Mouse (Mus musculus) left cerebral cortex, adult 8-10 months (tissue): ENCODE data around the gene Nrde2. TPM values are rescaled to one million over a fixed set of nuclear protein-coding genes. Genes with fewer than 3 reads are reported as not detected.
"Not testable (repeated sequence)": the region's sequence is repeated elsewhere in the genome, so short reads cannot be mapped to it uniquely, and the experiment has no call there.

Experiments
- DNase-seq, 2 experiments: peaks; one replicate each; pipeline ENCODE4 v3.0.0; 2022; ENCODE audit warnings: low spot score in 2 of 2
- total RNA-seq, 4 experiments: library from RNA; stranded (reverse); gene quantifications; 2 replicates each; pipeline ENCODE4 v1.2.4; 2022

The Nrde2 gene
- total RNA-seq, result 10 to 100 TPM; 18.0 to 21.0 (median 19.7) TPM

GRCm38 (mm10) chr12:100159261-100159975 is at the start of gene Nrde2:
TSS of gene Nrde2 (minus strand) at chr12:100159653.
- DNase-seq, result peak; percentile 87 to 89

DNA sequence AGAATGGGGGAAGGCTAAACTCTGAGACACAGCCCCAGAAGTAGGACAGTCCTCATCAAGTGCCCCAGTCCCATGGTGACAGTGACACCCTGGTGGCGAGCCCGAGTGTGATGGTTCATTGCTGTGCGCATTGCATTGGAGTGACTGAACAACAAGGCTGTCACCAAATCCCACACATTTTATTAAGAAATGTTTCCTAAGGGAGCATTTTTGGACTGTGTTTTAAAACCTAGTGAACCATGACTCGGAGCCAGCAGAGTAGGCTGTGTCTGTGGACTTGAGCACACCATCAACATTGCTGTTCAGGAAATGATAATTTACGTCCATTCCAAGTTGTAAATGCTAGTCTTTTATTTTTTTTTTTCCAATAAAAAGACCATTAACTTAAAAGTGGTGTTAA is 47.5 kb upstream of the Nrde2 start:
- no peak for DNase-seq

- DNase-seq, result no peak
Observed at GRCm38 (mm10) chr12:100206521-100206920, 47.1 kb upstream of the Nrde2 start.

DNA sequence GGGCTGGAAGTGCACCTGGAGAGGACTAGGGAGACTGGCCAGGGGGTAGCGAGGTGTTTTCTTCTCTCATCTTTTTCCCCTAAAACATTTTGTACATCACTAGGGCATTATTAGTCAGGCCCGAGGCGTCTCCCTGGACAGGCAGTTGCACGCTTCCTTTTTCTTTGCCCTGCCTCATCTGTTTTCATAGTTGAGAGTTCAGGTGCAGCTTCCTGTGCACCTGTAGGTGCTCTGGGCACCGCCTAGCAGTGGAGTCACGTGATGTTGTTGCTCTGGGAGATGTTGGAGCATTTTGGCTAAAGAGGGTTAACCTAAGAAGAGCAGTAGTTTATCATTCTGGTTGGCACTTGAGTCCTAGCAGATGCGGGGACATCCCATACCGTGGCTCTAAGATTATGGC is 45.7 kb upstream of the Nrde2 start:
- no peak for DNase-seq

- no peak for DNase-seq
Observed at GRCm38 (mm10) chr12:100203759-100204158, 44.3 kb upstream of the Nrde2 start.

DNA sequence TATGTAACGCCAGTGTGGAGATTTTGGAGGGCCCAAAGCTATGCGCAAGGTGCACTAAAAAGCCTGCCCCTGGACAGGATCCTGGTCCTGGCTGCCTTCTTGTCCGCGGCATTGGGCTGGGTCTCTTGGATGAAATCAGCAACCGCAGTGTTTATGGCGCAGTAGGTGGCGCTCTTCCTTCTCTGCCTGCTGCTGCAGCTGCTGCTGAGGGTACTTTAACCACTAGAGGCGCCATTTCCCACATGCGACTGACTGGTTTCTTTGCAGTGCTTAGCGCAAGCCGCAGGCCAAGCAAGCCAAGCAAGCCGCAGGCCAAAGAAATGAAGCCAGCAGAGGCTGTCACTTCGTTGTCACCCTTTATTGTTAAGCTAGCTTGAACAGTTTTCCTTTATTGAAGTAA is 42.4 kb upstream of the Nrde2 start:
- peak; percentile 76 to 89 for DNase-seq

GRCm38 (mm10) chr12:100201363-100201711 is 41.9 kb upstream of the Nrde2 start:
- DNase-seq, result no peak

GRCm38 (mm10) chr12:100200645-100201362 is 41.4 kb upstream of the Nrde2 start:
- peak in 1 of 2 experiments; percentile 61 for DNase-seq

GRCm38 (mm10) chr12:100199891-100200644 is 40.6 kb upstream of the Nrde2 start:
- peak; percentile 48 to 66 for DNase-seq

DNA sequence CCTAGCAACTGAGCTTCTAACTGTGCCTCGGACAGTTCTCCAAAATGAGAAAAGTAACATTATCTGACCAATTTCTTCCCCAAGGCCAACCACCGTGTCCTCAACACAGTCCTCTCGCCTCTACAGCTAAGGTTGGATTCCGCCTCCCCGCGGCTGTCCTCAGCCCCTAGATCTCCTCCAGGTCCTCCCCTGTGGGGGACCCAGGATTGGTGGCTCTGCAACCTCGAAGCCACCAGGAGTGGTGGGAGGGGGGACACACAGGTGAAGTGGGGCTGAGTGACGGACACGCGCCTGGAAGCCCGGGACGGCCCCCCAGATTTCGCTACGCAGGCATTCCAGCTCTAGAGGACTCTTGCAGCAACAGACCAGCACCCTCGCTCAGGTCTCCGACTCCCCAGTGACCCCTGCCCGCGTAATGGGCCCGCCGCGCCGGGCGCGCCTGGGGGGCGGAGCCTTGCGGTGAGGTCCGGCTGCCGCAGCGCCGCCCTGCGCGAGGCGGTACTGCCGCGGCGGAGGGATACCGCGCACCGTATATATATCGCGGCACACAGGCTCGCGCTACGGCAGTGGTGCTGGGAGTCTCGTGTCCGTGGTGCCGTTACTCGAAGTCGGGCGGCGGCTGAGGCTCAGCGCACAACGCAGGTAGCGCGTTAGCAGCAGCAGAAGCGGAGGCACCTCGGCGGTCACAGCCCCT is 39.7 kb upstream of the Nrde2 start, which contains the start of gene Calm1:
Calm1 (plus strand) TSS at position 469 of the 694 bp plus-strand sequence.
- peak; percentile 83 to 92 for DNase-seq

- no peak for DNase-seq
Observed at GRCm38 (mm10) chr12:100196786-100197185, 37.3 kb upstream of the Nrde2 start.

DNA sequence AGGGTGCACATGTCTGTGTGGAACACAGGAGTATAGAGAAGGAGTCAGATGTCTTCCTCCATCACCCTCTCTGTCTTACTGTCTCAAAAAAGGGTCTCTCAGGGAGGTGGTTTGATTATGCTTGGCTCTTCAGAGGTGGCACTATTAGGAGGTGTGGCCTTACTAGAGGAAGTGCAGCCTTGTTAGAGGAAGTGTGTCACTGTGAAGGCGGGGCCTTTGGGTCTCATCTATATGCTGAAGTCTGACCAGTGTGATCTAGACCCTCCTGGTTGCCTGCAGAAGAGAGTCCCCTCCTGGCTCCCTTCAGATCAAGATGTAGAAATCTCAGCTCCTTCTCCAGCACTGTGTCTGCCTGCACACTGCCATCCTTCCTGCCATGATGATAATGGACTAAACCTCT is 34.7 kb upstream of the Nrde2 start:
- DNase-seq, result no peak

DNA sequence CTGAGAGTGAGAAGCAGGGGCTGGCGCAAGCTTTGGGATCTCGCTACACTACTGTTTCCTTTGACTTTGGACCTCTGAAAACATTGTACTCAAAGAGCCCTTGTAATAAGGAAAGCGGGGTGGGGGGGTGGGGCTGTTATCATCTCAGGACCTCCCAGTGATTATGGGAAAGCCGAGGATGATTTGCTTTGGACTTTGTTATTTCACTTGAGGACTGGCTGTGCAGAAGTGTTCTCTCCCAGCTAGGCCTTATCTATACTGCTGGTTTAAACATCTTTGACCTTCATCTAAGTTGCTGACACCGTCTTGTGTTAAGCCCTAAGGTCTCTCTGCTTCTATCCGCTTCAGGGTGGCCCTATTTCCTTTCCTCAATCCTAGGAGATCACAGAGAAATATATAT is 31.3 kb upstream of the Nrde2 start:
- DNase-seq, result no peak

DNA sequence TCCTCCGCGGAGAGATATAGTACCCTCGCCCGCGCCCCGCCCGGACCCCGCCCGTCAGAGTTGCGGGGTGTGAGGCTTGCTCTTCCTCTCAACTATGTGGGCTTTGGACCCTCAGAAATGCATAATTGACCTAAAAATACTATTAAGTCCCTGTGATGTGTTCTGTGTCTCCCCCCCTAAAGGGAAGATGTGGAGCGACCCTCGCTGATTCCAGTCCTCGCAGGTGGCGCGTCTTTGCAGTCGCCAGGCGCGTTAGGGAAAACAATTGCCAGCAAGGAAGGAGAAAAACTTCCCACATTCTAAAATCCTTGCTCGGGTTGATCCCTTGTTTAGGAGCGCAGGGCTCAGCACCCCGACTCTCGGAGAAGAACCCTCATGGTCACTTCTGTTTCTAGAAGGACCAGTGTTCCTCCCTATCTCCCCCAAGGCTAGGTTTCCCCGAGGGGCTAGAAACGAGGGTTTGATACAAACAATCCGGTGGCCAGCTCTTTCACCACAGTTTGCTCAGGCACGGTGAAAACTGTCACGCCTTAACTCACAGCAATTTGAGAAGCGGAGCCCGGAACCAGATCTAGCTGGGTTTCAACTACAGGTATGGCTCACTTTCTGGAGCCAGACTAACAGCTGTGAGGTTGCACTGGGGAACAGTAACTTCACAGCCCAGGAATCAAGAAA is 28.4 kb upstream of the Nrde2 start:
- DNase-seq, result no peak

GRCm38 (mm10) chr12:100187013-100187755 is 27.7 kb upstream of the Nrde2 start:
- peak; percentile 99 for DNase-seq

DNA sequence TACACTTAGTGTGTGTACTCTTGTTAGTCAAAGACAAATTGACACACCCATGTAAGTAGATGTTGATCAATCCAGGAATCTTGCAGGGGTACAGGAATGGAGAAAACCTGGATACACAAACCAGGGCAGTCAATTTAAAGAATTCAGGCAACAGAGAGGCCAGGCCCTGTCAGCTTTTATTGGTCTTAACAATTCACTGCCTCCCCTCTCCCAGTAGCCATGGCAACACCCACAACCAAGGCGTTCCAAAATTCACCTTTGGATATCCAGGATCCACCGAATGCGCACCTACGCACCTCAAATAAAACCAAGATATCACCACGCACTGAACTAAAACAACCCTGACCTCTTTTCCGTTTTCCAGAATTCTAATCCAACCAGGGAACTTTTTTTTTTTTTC is 26.9 kb upstream of the Nrde2 start:
- peak in 1 of 2 experiments; percentile 47 for DNase-seq

DNA sequence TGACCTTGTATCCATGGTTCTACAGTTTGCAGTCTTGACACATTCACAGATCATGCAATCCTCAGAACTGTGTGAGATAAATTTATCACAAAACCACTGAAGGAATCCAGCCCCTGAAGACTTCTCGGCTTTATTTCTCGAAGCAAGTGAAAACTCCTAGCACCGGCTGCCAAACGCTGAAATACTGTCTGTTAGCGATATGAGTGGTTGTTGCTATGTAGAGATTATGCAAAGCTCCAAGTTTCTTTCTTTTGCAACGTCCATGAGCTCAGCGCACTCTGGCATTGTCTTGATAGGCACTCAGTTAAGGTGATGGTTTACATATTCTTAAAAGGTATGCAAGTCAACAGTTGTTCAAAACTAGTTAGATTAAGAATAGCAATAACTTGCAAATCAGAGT is 26.4 kb upstream of the Nrde2 start:
- DNase-seq, result no peak

DNA sequence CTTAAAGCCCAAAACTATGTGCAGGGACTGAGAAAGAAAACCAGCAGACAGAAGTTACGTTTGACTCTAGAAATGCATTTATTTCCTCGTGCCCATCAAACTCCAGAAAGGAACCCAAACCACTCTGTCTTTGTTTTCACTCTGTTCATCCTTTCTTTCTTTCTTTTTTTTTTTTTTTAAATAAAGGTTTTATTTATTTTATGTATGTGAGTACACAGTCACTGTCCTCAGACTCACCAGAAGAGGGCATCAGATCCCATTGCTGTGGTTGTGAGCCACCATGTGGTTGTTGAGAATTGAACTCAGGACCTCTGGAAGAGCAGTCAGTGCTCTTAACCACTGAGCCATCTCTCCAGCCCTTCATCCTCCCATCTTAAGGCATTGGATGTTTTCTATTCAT is 25.5 kb upstream of the Nrde2 start:
- not testable (repeated sequence) for DNase-seq

DNA sequence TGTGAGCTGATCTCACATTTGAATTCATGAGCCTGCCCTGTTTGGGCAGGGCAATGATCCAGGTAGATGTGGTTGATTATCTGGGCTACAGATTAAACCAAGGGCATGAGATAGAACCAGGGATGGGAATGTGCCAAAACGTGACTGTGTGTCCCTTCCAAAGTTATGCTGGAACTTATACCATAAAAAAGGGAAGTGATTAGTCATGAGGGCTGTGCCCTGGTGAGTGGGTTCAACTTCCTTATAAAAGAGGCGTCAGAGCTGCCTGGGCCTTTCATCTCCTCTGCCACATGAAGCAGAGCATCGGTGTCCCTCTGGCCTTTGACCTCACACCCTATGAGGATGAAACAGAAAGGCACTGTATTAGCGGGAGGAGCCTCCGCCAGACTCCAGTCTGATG is 24.5 kb upstream of the Nrde2 start:
- DNase-seq, result no peak

GRCm38 (mm10) chr12:100182676-100183075 is 23.2 kb upstream of the Nrde2 start:
- no peak for DNase-seq
